Mouse (Mus musculus): ENCODE results near the gene Dhx15.

DNA sequence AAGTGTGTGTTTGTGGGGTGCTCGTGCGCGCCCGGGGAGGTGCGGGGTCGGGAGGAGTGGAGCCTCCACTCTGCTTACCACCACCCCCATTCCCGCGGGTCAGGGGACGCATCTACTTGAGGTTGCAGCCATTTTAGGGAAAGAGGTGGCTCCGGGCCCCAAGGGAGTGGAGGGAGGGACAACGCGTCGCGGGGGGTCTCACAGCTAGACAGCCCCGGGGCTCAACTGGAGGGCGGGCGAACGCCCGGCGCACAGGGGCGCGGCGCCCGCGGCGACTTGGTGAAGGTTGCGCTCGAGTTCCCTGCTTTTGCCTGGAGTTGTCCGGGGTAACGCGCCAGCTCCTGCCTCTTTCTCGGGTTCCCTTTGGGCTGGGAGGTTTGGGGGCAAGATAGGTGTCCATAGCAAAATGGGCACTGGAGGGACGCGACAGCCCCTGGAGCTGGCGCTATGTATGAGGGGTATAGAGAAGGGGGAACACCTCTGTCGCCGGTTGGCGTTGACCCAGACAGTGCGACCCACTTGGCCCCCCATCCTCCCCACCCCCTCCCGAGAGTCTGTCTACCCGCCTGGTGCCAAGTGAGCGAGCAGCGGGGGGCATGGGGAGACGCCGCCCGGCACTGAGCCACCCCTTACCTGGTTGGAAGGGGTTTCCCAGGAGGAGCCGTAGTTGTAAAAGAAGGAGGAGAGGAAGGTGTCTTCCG, 75.4 kb downstream of the Dhx15 start:
- TF ChIP-seq GATA1 (IDR thresholded peaks at IDR 0.05; ENCODE audit: borderline replicate concordance, low read length) = no peak
- TF ChIP-seq FLI1 (IDR thresholded peaks at IDR 0.05; ENCODE audit: low read length) = no peak
